Mouse (Mus musculus): Measurements from ENCODE around the gene Baiap2l1.

GRCm38 (mm10) chr5:144289769-144290440, 68.0 kb downstream of the Baiap2l1 start:
- TF ChIP-seq POLR2A (IDR thresholded peaks at IDR 0.05; ENCODE audit: low read depth, low read length) (no peak), CTCF (IDR thresholded peaks at IDR 0.05; ENCODE audit: borderline replicate concordance, insufficient read depth, low read length) (no peak)
